Mouse (Mus musculus) embryonic fibroblast, embryonic 13.5 days (primary cell): Measurements from ENCODE around the gene Fam120b.

Experiments used
- CTCF ChIP-seq: IDR thresholded peaks from 2 replicates; pipeline ENCODE4 v1.5.1; 2011; ENCODE audit warnings: mild to moderate bottlenecking, control low read depth, low read length, moderate library complexity, borderline replicate concordance; ENCODE audit not compliant: insufficient read depth
- POLR2A ChIP-seq: IDR thresholded peaks from 2 replicates; pipeline ENCODE4 v1.6.1; 2011; ENCODE audit warnings: low read depth, mild to moderate bottlenecking, control low read depth, low read length, moderate library complexity

GRCm38 (mm10) chr17:15374321-15375141, 21.5 kb upstream of the Fam120b start:
- TF ChIP-seq CTCF (no peak), POLR2A (no peak)
